17 mouse cellular contexts compared by ENCODE assay signal in genomic region chr4:142080487-142080767, GRCm38 (mm10). TPM values are rescaled to one million over a fixed set of nuclear protein-coding genes. Genes with fewer than 3 reads are reported as not detected.
DNase-seq lines count a peak whose midpoint lies in the region; ATAC-seq and TF ChIP-seq lines count a peak whose summit lies in the region.
"Had no signal": no experiment of that assay in that cellular context is flagged by ENCODE, and none has a peak within 500 bp of the region (broad histone marks: within the 10 kb centered on the region; RNA-seq: fewer than 3 reads in every experiment).

No protein-coding gene starts in this region.

- no peak overlapping the region for H3K4me3 ChIP-seq in heart, adult 2 months
- H3K4me3 ChIP-seq in heart, embryonic 11.5 days (ENCODE audit: low read depth, low read length): no peak overlapping the region
- no peak overlapping the region for H3K4me3 ChIP-seq in kidney, adult 2 months (ENCODE audit: insufficient read depth, low read depth, low read length)
- 0 out of 2 replicates have a peak overlapping the region, but pooled peaks have one; percentile 29 for H3K4me3 ChIP-seq in E14TG2a.4 (replicated peaks; ENCODE audit: low read length)
- no peak overlapping the region for H3K4me3 ChIP-seq in limb, embryonic 10.5 days
- H3K4me3 ChIP-seq: embryonic facial prominence, embryonic 12.5 days; hindbrain, embryonic 12.5 days; limb, embryonic 15.5 days; midbrain, embryonic 15.5 days; neural tube, embryonic 12.5 days had no signal

- H3K79me2 ChIP-seq in heart, adult 2 months (replicated peaks; ENCODE audit: control insufficient read depth, insufficient read depth, low read length): no peaks in the 10 kb centered on the region

- H3K36me3 ChIP-seq in heart, adult 2 months (ENCODE audit: control insufficient read depth, insufficient read depth, low read length): no peaks in the 10 kb centered on the region
- no peaks in the 10 kb centered on the region for H3K36me3 ChIP-seq in heart, embryonic 11.5 days (ENCODE audit: control insufficient read depth, insufficient read depth, low read length)
- no peaks in the 10 kb centered on the region for H3K36me3 ChIP-seq in kidney, adult 2 months (ENCODE audit: control insufficient read depth, insufficient read depth, low read length)
- peaks cover 10% of the 10 kb centered on the region; the same call in 1 of the 2 replicates for H3K36me3 ChIP-seq in E14TG2a.4 (ENCODE audit: insufficient read depth, low read length)
- H3K36me3 ChIP-seq in limb, embryonic 10.5 days: no peaks in the 10 kb centered on the region
- H3K36me3 ChIP-seq: embryonic facial prominence, embryonic 12.5 days; G1E; hindbrain, embryonic 12.5 days; limb, embryonic 15.5 days; midbrain, embryonic 15.5 days; neural tube, embryonic 12.5 days had no signal

- TF ChIP-seq POLR2A in heart, adult 2 months (IDR thresholded peaks at IDR 0.05; ENCODE audit: insufficient read depth, low read depth, low read length): no peak
- no peak for TF ChIP-seq POLR2A in kidney, adult 2 months (IDR thresholded peaks at IDR 0.05; ENCODE audit: low read depth, low read length)

- WGBS in heart, adult 2 months: 78% methylated on average over 4 of the region's 4 CpGs
- WGBS in heart, embryonic 11.5 days (ENCODE audit: insufficient replicate concordance): 80% methylated on average over 4 of the region's 4 CpGs
- 59% methylated on average over 4 of the region's 4 CpGs for WGBS in kidney, adult 2 months
- WGBS in limb, embryonic 10.5 days: 79% methylated on average over 4 of the region's 4 CpGs

- no peak overlapping the region for H3K9ac ChIP-seq in heart, adult 2 months (ENCODE audit: low read depth, low read length)
- H3K9ac ChIP-seq in heart, embryonic 11.5 days (ENCODE audit: low read depth, low read length): no peak overlapping the region
- H3K9ac ChIP-seq: hindbrain, embryonic 12.5 days; limb, embryonic 15.5 days; midbrain, embryonic 15.5 days; neural tube, embryonic 12.5 days had no signal

- TF ChIP-seq CTCF in heart, adult 2 months (IDR thresholded peaks at IDR 0.05): no peak
- TF ChIP-seq CTCF in kidney, adult 2 months (conservative IDR thresholded peaks at IDR 0.05; ENCODE audit: insufficient read depth, insufficient read length, low read depth, low read length): no peak
- no peak for TF ChIP-seq CTCF in E14TG2a.4 (conservative IDR thresholded peaks at IDR 0.05; ENCODE audit: low read length)

- peak overlapping the region; percentile 68 for H3K27ac ChIP-seq in heart, adult 2 months
- H3K27ac ChIP-seq in heart, embryonic 11.5 days (ENCODE audit: low read depth, low read length): no peak overlapping the region
- peak overlapping the region; percentile 66 for H3K27ac ChIP-seq in kidney, adult 2 months (ENCODE audit: insufficient read depth, low read depth, low read length)
- H3K27ac ChIP-seq in limb, embryonic 10.5 days: peak overlapping the region; percentile 53; the same call in 1 of the 2 replicates
- H3K27ac ChIP-seq: embryonic facial prominence, embryonic 12.5 days; hindbrain, embryonic 12.5 days; midbrain, embryonic 15.5 days; neural tube, embryonic 12.5 days had no signal

- peaks cover 20% of the 10 kb centered on the region for H3K4me1 ChIP-seq in heart, adult 2 months (ENCODE audit: control insufficient read depth, insufficient read depth, low read length)
- peaks cover 55% of the 10 kb centered on the region for H3K4me1 ChIP-seq in heart, embryonic 11.5 days (ENCODE audit: control insufficient read depth, insufficient read depth, low read length)
- peaks cover 57% of the 10 kb centered on the region for H3K4me1 ChIP-seq in kidney, adult 2 months (ENCODE audit: control insufficient read depth, insufficient read depth, low read length)
- peaks cover 81% of the 10 kb centered on the region for H3K4me1 ChIP-seq in E14TG2a.4 (replicated peaks; ENCODE audit: low read depth, low read length)
- peaks cover 68% of the 10 kb centered on the region for H3K4me1 ChIP-seq in limb, embryonic 10.5 days

- no peak overlapping the region for H3K4me2 ChIP-seq in heart, embryonic 11.5 days
- H3K4me2 ChIP-seq: midbrain, embryonic 15.5 days had no signal

- H3K27me3 ChIP-seq in heart, adult 2 months (ENCODE audit: control insufficient read depth, insufficient read depth, low read length): no peaks in the 10 kb centered on the region
- H3K27me3 ChIP-seq in heart, embryonic 11.5 days (ENCODE audit: control insufficient read depth, insufficient read depth, low read length): 0 out of 2 replicates have a peak, but pooled peaks cover 6% of the 10 kb centered on the region
- H3K27me3 ChIP-seq in kidney, adult 2 months (replicated peaks; ENCODE audit: control insufficient read depth, insufficient read depth, low read length): no peaks in the 10 kb centered on the region
- H3K27me3 ChIP-seq in E14TG2a.4 (ENCODE audit: insufficient read depth, low read length): peaks cover 5% of the 10 kb centered on the region; the same call in 1 of the 2 replicates
- peaks cover 29% of the 10 kb centered on the region for H3K27me3 ChIP-seq in limb, embryonic 10.5 days (ENCODE audit: low read depth, poor library complexity, severe bottlenecking)

- no peak for ATAC-seq in heart, embryonic 11.5 days (replicated peaks; ENCODE audit: insufficient number of reproducible peaks, low FRiP score, low TSS enrichment)
- ATAC-seq: midbrain, embryonic 15.5 days had no signal

- intact Hi-C loops in heart, adult 2 months (cut with DNase I): no loop called here

- no peaks in the 10 kb centered on the region for H3K9me3 ChIP-seq in heart, embryonic 11.5 days (replicated peaks; ENCODE audit: control insufficient read depth, low read length)
- no peaks in the 10 kb centered on the region for H3K9me3 ChIP-seq in E14TG2a.4 (ENCODE audit: low read length)
- H3K9me3 ChIP-seq in limb, embryonic 10.5 days (replicated peaks): no peaks in the 10 kb centered on the region
- H3K9me3 ChIP-seq: embryonic facial prominence, embryonic 12.5 days; hindbrain, embryonic 12.5 days; limb, embryonic 15.5 days; midbrain, embryonic 15.5 days; neural tube, embryonic 12.5 days had no signal

- TF ChIP-seq EP300 in heart, adult 2 months (IDR thresholded peaks at IDR 0.05; ENCODE audit: insufficient read depth, low read depth, low read length): no peak

- DNase-seq in heart, adult 2 months: no peak
- no peak for DNase-seq in kidney, adult 2 months
- no peak for DNase-seq in kidney, adult 8-10 months
- DNase-seq in limb, embryonic 10.5 days (ENCODE audit: low spot score): no peak
- no peak for DNase-seq in T-cell, adult 2 months (ENCODE audit: low spot score)
- no peak for DNase-seq in testis, postnatal 10 days (ENCODE audit: low spot score)
- DNase-seq: B cell, adult 2 months; lung, postnatal 36 days; thymus, adult 18-20 months had no signal

RNA-seq across cellular contexts. Expression of gene Tmem51, which starts 3.7 kb away (rescaled TPM):
- total RNA-seq in heart, adult 2 months (2021): 1 to 10 TPM; 5.5 to 6.0 TPM
- polyA plus RNA-seq in heart, adult 2 months (2012; rRNA removed): 9.9 and 13.1 TPM in 2 replicates
- polyA plus RNA-seq in heart, embryonic 11.5 days (2014; fragmentation: Nextera tagmentation; extraction: Ambion mirVana): 21.9 and 23.4 TPM in 2 replicates
- polyA plus RNA-seq in kidney, adult 2 months (2012; rRNA removed): 59.6 and 60.4 TPM in 2 replicates
- 7.0 and 10.8 TPM in 2 replicates for polyA plus RNA-seq in limb, embryonic 10.5 days (2016; fragmentation: Nextera tagmentation; extraction: Ambion mirVana)
- polyA plus RNA-seq: G1E had no signal
